Mouse (Mus musculus) intestine, postnatal 0 days (tissue): Measurements from ENCODE around the gene Ppih. TPM values are rescaled to one million over a fixed set of nuclear protein-coding genes. Genes with fewer than 3 reads are reported as not detected.

Experiments
- ATAC-seq: fragments of 200-750 bp; cut with Nextera tagmentation; 2 replicates; pipeline ENCODE4 v1.8.0; 2017; ENCODE audit warnings: mild to moderate bottlenecking, moderate TSS enrichment, moderate library complexity
- H3K27ac ChIP-seq: fragments of 300-500 bp; sonication (generic); 2 replicates; pipeline ENCODE4 v1.5.1; 2014; ENCODE audit warnings: mild to moderate bottlenecking, low read depth, low read length, moderate library complexity
- H3K27me3 ChIP-seq: fragments of 300-500 bp; sonication (generic); replicated peaks from 2 replicates; pipeline ENCODE4 v1.6.1; 2014; ENCODE audit warnings: low read length, mixed read lengths; ENCODE audit not compliant: control insufficient read depth, insufficient read depth
- H3K36me3 ChIP-seq: fragments of 300-500 bp; sonication (generic); 2 replicates; pipeline ENCODE4 v1.6.1; 2014; ENCODE audit warnings: mild to moderate bottlenecking, moderate library complexity; ENCODE audit not compliant: control insufficient read depth, insufficient read depth
- H3K4me1 ChIP-seq: fragments of 300-500 bp; sonication (generic); replicated peaks from 2 replicates; pipeline ENCODE4 v1.6.1; 2014; ENCODE audit warnings: antibody characterized with exemption, low read length, mixed read lengths; ENCODE audit not compliant: control insufficient read depth, insufficient read depth
- H3K4me2 ChIP-seq: fragments of 300-500 bp; sonication (generic); replicated peaks from 2 replicates; pipeline ENCODE4 v1.6.1; 2014; ENCODE audit warnings: low read depth, mild to moderate bottlenecking, moderate library complexity
- H3K4me3 ChIP-seq: fragments of 300-500 bp; sonication (generic); 2 replicates; pipeline ENCODE4 v1.5.1; 2014; ENCODE audit warnings: low read depth, low read length
- H3K9ac ChIP-seq: fragments of 300-500 bp; sonication (generic); 2 replicates; pipeline ENCODE4 v1.6.1; 2014; ENCODE audit warnings: mild to moderate bottlenecking, low read depth, low read length
- H3K9me3 ChIP-seq: fragments of 300-500 bp; sonication (generic); 2 replicates; pipeline ENCODE4 v1.6.1; 2016; ENCODE audit warnings: mixed run types; ENCODE audit not compliant: control insufficient read depth
- CTCF ChIP-seq: sonication (generic); IDR thresholded peaks from 2 replicates; pipeline ENCODE4 v1.5.1; 2016; ENCODE audit warnings: low read depth, mild to moderate bottlenecking, control low read depth, antibody characterized with exemption, moderate library complexity
- WGBS: fragments of 180-500 bp; shearing (Covaris S2); extraction: QIAGEN DNeasy Blood & Tissue Kit; methylation state at CpG from one replicate; pipeline ENCODE4 v1.1.7; 2014; 5-methylcytosine and 5-hydroxymethylcytosine counted together
- polyA plus RNA-seq: library from polyadenylated mRNA; unstranded; fragments of >200 nt; fragmentation: Nextera tagmentation; extraction: Ambion mirVana; gene quantifications from 2 replicates; pipeline ENCODE4 v1.2.1, GENCODE M21; 2015

Gene Ppih
- polyA plus RNA-seq, 1 experiment from 2014 or later = 47.9 TPM

GRCm38 (mm10) chr4:119252025-119252808 lies 68.1 kb downstream of the Ppih start:
- no peak for ATAC-seq
- H3K27ac ChIP-seq = no peak overlapping the region
- no peak for TF ChIP-seq CTCF

More at GRCm38 (mm10) chr4:119252025-119252808, 68.1 kb downstream of the Ppih start:
- 48% methylated on average over 7 of the region's 7 CpGs for WGBS
- no peaks in the 10 kb centered on the region for H3K27me3 ChIP-seq
- no peak overlapping the region for H3K9ac ChIP-seq
- no peaks in the 10 kb centered on the region; the same call in 1 of the 2 replicates for H3K36me3 ChIP-seq
- H3K9me3 ChIP-seq = no peaks in the 10 kb centered on the region
- no peaks in the 10 kb centered on the region for H3K4me1 ChIP-seq
- H3K4me3 ChIP-seq = no peak overlapping the region
- no peak overlapping the region for H3K4me2 ChIP-seq

Other genes with a start within 250 kb of the Ppih start
- 18.1 and 19.0 TPM in 2 replicates for gene Slc2a1, start 211.8 kb downstream of the Ppih start, polyA plus RNA-seq
- gene Zfp691, start 146.4 kb downstream of the Ppih start, polyA plus RNA-seq = 3.4 and 3.6 TPM in 2 replicates
- 0.05 and 0.18 TPM in 2 replicates for gene Ermap, start 130.5 kb downstream of the Ppih start, polyA plus RNA-seq
- gene Svbp, start 125.2 kb downstream of the Ppih start, polyA plus RNA-seq = 88.1 and 91.6 TPM in 2 replicates
- gene Tmem269, start 102.3 kb downstream of the Ppih start, polyA plus RNA-seq = 0.10 and 0.12 TPM in 2 replicates
- gene AU022252, start 87.8 kb downstream of the Ppih start, polyA plus RNA-seq = 15.0 and 15.1 TPM in 2 replicates
- gene P3h1, start 87.6 kb downstream of the Ppih start, polyA plus RNA-seq = 12.2 and 13.0 TPM in 2 replicates
- gene Cldn19, start 65.1 kb downstream of the Ppih start, polyA plus RNA-seq = 12.8 and 13.5 TPM in 2 replicates
- gene Ybx1, start 25.9 kb downstream of the Ppih start, polyA plus RNA-seq = 530 and 553 TPM in 2 replicates
- 0.64 and 1.3 TPM in 2 replicates for gene Ccdc30, start 95.0 kb upstream of the Ppih start, polyA plus RNA-seq
- gene Ppcs, start 101.9 kb upstream of the Ppih start, polyA plus RNA-seq = 83.9 and 92.5 TPM in 2 replicates
- gene Zmynd12, start 102.3 kb upstream of the Ppih start, polyA plus RNA-seq = 0.52 and 0.59 TPM in 2 replicates
- gene Rimkla, start 172.1 kb upstream of the Ppih start, polyA plus RNA-seq = 0.35 TPM in 2 replicates
- gene Foxj3, start 216.5 kb upstream of the Ppih start, polyA plus RNA-seq = 11.8 and 13.9 TPM in 2 replicates
- 4.8 and 5.9 TPM in 2 replicates for gene Frg2f1, start 219.0 kb upstream of the Ppih start, polyA plus RNA-seq